Mouse (Mus musculus): ENCODE measurements around the gene Dgat2. TPM values are rescaled to one million over a fixed set of nuclear protein-coding genes. Genes with fewer than 3 reads are reported as not detected.

Dgat2 gene
- polyA plus RNA-seq, 1 experiment from 2014 or later = 17.0 TPM

DNA sequence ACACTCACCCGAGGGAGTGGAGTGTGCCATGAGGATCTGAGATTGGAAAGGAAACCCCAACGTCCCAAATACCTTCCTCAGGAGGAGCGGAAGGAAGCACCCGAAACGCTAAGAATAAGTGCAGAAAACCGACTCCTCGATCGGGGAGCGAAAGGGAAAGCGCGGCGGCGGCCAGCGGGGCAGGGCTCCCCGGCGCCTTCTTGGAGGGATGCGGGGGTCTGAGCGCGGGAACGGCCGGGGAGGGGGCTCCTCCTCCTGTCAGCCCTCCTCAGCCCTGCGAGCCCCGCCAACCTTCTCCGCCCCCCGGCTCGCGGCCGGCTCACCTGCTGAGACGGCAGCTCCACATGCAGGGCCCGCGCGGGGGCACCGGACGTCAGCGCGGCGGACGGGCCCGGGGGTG lies 42.0 kb downstream of the Dgat2 start:
- DNase-seq = peak; percentile 27

DNA sequence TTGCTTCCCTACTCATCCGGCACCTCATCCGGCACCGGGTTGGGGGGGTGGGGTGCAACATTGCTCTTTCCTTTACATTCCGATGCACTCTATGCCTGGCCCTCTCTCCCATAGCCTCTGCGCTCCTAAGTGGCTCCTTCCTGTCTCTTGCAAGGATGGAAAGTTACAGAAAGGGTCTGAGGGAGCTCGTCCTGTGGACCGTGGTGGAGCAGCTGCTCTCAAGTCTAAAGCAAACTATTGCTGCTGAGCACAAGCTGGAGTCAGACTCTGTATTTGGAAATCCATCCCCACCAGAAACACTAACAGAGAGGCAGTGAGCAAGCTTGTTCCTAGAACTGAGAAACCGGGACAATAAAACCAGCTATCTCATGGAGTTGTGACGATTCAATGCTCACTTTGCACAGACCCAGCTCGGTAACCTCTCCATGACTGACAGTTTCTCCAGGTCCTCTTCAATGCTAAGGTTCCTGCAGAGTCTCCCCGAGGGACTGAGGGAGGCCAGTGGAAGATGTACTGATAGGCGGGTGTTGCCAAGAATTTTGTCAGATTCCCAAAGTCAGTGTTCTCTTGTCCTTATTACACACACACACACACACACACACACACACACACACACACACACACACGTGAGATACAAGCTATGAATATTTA lies 42.6 kb downstream of the Dgat2 start:
- DNase-seq = peak; percentile 72
- WGBS = under 1% methylated on average over 13 of the region's 13 CpGs
- Histone ChIP-seq H3K27ac (ENCODE audit: low read depth) (peak overlapping the region; percentile 85), H3K4me3 (ENCODE audit: low read depth, low read length) (peak overlapping the region; percentile 98), H3K9ac (peak overlapping the region; percentile 82), H3K4me2 (peak overlapping the region; percentile 83), H3K4me1 (ENCODE audit: insufficient read depth) (peaks cover 9% of the 10 kb centered on the region; the same call in 1 of the 2 replicates), H3K27me3 (ENCODE audit: insufficient read depth, low read length) (no peaks in the 10 kb centered on the region), H3K36me3 (ENCODE audit: insufficient read depth) (no peaks in the 10 kb centered on the region), H3K9me3 (ENCODE audit: low read depth, low read length) (no peaks in the 10 kb centered on the region)
- ATAC-seq (ENCODE audit: insufficient read depth) = no peak
- TF ChIP-seq CTCF (IDR thresholded peaks at IDR 0.05; ENCODE audit: low read depth) = no peak

More for the DNA sequence above, 42.0 kb downstream of the Dgat2 start:
- H3K27ac ChIP-seq (ENCODE audit: low read depth) = peak overlapping the region; percentile 85
- under 1% methylated on average over 39 of the region's 39 CpGs for WGBS
- no peaks in the 10 kb centered on the region for H3K9me3 ChIP-seq (ENCODE audit: low read depth, low read length)
- peak overlapping the region; percentile 82 for H3K9ac ChIP-seq
- no peaks in the 10 kb centered on the region for H3K27me3 ChIP-seq (ENCODE audit: insufficient read depth, low read length)
- no peak for TF ChIP-seq CTCF (IDR thresholded peaks at IDR 0.05; ENCODE audit: low read depth)
- no peaks in the 10 kb centered on the region for H3K36me3 ChIP-seq (ENCODE audit: insufficient read depth)
- H3K4me1 ChIP-seq (ENCODE audit: insufficient read depth) = peaks cover 12% of the 10 kb centered on the region; the same call in 1 of the 2 replicates
- H3K4me2 ChIP-seq = peak overlapping the region; percentile 83
- peak overlapping the region; percentile 98 for H3K4me3 ChIP-seq (ENCODE audit: low read depth, low read length)
- ATAC-seq (ENCODE audit: insufficient read depth) = no peak; the same call in 1 of the 2 replicates

- Histone ChIP-seq H3K27me3 (ENCODE audit: insufficient read depth, low read length) (no peaks in the 10 kb centered on the region), H3K4me1 (ENCODE audit: insufficient read depth) (peaks cover 11% of the 10 kb centered on the region; the same call in 1 of the 2 replicates), H3K36me3 (ENCODE audit: insufficient read depth) (no peaks in the 10 kb centered on the region), H3K4me3 (ENCODE audit: low read depth, low read length) (no peak overlapping the region), H3K4me2 (no peak overlapping the region), H3K9ac (no peak overlapping the region), H3K9me3 (ENCODE audit: low read depth, low read length) (no peaks in the 10 kb centered on the region), H3K27ac (ENCODE audit: low read depth) (no peak overlapping the region)
- DNase-seq (no peak), ATAC-seq (ENCODE audit: insufficient read depth) (no peak)
- no peak for TF ChIP-seq CTCF (IDR thresholded peaks at IDR 0.05; ENCODE audit: low read depth)
- 98% methylated on average over 4 of the region's 4 CpGs for WGBS
These were observed 45.0 kb downstream of the Dgat2 start for GRCm38 (mm10) chr7:99137541-99137940.

DNA sequence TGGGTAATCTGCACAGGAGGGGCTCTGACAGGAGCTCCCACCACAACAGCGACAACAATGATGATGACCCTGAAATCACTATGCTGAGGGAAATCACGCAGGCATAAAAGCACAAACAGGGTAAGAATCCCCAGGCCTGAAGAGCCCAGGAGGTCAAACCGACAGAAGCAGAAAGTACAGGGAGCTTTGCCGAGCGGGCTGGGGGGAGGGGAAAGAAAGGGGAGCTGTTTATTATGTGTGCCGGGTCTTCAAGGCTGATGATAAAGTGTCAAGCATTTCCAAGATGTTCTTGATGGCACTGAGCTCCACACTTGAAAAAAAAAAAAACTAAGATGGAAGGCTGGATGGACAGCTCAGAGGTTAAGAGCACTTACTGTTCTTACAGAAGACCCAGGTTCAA lies 45.7 kb downstream of the Dgat2 start:
- H3K4me3 ChIP-seq (ENCODE audit: low read depth, low read length) = no peak overlapping the region
- no peak for ATAC-seq (ENCODE audit: insufficient read depth)
- DNase-seq = no peak
- no peak for TF ChIP-seq CTCF (IDR thresholded peaks at IDR 0.05; ENCODE audit: low read depth)
- H3K27me3 ChIP-seq (ENCODE audit: insufficient read depth, low read length) = no peaks in the 10 kb centered on the region
- H3K27ac ChIP-seq (ENCODE audit: low read depth) = no peak overlapping the region
- no peaks in the 10 kb centered on the region for H3K9me3 ChIP-seq (ENCODE audit: low read depth, low read length)
- H3K4me1 ChIP-seq (ENCODE audit: insufficient read depth) = peaks cover 18% of the 10 kb centered on the region
- no peak overlapping the region for H3K4me2 ChIP-seq
- no peak overlapping the region for H3K9ac ChIP-seq
- H3K36me3 ChIP-seq (ENCODE audit: insufficient read depth) = no peaks in the 10 kb centered on the region
- WGBS = 39% methylated on average over 6 of the region's 6 CpGs

- Histone ChIP-seq H3K4me1 (ENCODE audit: insufficient read depth) (peaks cover 18% of the 10 kb centered on the region), H3K4me3 (ENCODE audit: low read depth, low read length) (no peak overlapping the region), H3K9ac (no peak overlapping the region), H3K36me3 (ENCODE audit: insufficient read depth) (no peaks in the 10 kb centered on the region), H3K27ac (ENCODE audit: low read depth) (peak overlapping the region; percentile 68), H3K27me3 (ENCODE audit: insufficient read depth, low read length) (no peaks in the 10 kb centered on the region), H3K9me3 (ENCODE audit: low read depth, low read length) (no peaks in the 10 kb centered on the region), H3K4me2 (0 out of 2 replicates have a peak overlapping the region, but pooled peaks have one; percentile 16)
- peak; percentile 57 for DNase-seq
- 60% methylated on average over 8 of the region's 8 CpGs for WGBS
- no peak for TF ChIP-seq CTCF (IDR thresholded peaks at IDR 0.05; ENCODE audit: low read depth)
- ATAC-seq (ENCODE audit: insufficient read depth) = no peak
These were observed 48.6 kb downstream of the Dgat2 start for GRCm38 (mm10) chr7:99133811-99134402.

DNA sequence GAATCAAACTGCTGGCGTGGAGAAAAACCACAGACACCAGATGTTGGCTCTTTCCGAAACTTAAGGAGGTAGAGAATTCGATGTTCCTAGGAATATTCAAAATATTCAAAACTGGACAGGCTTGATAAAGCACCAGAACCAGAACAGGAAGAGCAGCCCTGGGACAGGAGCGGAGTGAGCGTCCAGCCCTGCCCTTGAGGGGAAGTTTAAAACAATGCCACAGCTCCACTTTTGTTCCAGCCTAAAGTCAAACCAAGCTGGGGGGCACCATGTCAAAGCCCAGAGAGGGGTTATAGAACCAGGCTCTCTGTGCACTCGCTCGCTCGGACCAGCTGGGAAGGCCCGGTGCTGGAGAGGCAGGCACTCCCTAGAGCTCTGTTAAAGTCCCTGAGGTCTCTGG lies 49.9 kb downstream of the Dgat2 start:
- no peak for TF ChIP-seq CTCF (IDR thresholded peaks at IDR 0.05; ENCODE audit: low read depth)
- ATAC-seq (ENCODE audit: insufficient read depth) (no peak), DNase-seq (peak; percentile 30)
- WGBS = 61% methylated on average over 9 of the region's 9 CpGs
- Histone ChIP-seq H3K4me2 (peak overlapping the region; percentile 10; the same call in 1 of the 2 replicates), H3K27me3 (ENCODE audit: insufficient read depth, low read length) (no peaks in the 10 kb centered on the region), H3K9ac (no peak overlapping the region), H3K36me3 (ENCODE audit: insufficient read depth) (no peaks in the 10 kb centered on the region), H3K4me1 (ENCODE audit: insufficient read depth) (peaks cover 26% of the 10 kb centered on the region), H3K4me3 (ENCODE audit: low read depth, low read length) (no peak overlapping the region), H3K27ac (ENCODE audit: low read depth) (peak overlapping the region; percentile 79), H3K9me3 (ENCODE audit: low read depth, low read length) (no peaks in the 10 kb centered on the region)

DNA sequence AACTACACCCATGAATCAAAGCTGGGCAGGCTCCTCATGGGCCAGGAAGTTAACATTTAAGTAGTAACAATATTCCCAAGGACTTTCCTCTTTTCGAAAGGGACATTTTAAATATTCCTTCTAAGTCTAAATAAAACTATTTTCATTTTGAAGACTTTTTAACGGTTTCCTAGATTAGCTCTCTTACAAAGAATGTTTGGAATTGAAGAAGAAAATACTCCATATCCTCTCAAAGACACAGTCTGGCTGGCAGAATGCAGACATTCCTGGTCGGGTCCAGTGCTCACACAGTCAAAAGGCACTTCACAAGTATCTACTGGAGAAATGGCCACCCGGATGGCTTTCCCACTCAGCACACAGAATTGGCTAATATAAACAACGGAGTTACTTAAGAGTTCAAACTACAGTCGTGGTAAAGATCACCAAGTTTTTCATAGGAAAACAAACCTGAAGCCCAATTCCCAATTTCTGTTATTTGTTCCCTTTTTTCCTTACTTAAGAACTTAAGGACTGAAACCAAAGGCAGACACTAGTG lies 50.6 kb downstream of the Dgat2 start:
- Histone ChIP-seq H3K36me3 (ENCODE audit: insufficient read depth) (no peaks in the 10 kb centered on the region), H3K4me1 (ENCODE audit: insufficient read depth) (peaks cover 31% of the 10 kb centered on the region), H3K4me3 (ENCODE audit: low read depth, low read length) (no peak overlapping the region), H3K9me3 (ENCODE audit: low read depth, low read length) (no peaks in the 10 kb centered on the region), H3K27me3 (ENCODE audit: insufficient read depth, low read length) (no peaks in the 10 kb centered on the region), H3K9ac (no peak overlapping the region), H3K4me2 (0 out of 2 replicates have a peak overlapping the region, but pooled peaks have one; percentile 10), H3K27ac (ENCODE audit: low read depth) (peak overlapping the region; percentile 79)
- WGBS = 16% methylated on average over 6 of the region's 6 CpGs
- peak; percentile 58; the same call in 1 of the 2 replicates for ATAC-seq (ENCODE audit: insufficient read depth)
- DNase-seq = peak; percentile 70
- TF ChIP-seq CTCF (IDR thresholded peaks at IDR 0.05; ENCODE audit: low read depth) = no peak

Measured in lung, embryonic 14.5 days (tissue).